Mouse (Mus musculus) thymus, postnatal 4 days (tissue): ENCODE results near the gene Epb41l5.
A peak's percentile ranks its signal among the peaks of the same experiment; 100 is the strongest.

Source experiments
- DNase-seq: peaks from one replicate; pipeline ENCODE4 v3.0.0; 2021

Gene Epb41l5

GRCm38 (mm10) chr1:119530941-119531340 lies 117.9 kb downstream of the Epb41l5 start:
- DNase-seq = no peak

- peak; percentile 97 for DNase-seq
Observed at GRCm38 (mm10) chr1:119525689-119526591, 122.9 kb downstream of the Epb41l5 start, which contains the start of gene Tmem185b. Gene Tmem185b (plus strand): TSS chr1:119526160.

GRCm38 (mm10) chr1:119525004-119525444 lies 123.8 kb downstream of the Epb41l5 start:
- no peak for DNase-seq

GRCm38 (mm10) chr1:119523826-119524225 lies 125.0 kb downstream of the Epb41l5 start:
- DNase-seq = no peak

GRCm38 (mm10) chr1:119523369-119523768 lies 125.4 kb downstream of the Epb41l5 start:
- no peak for DNase-seq

GRCm38 (mm10) chr1:119522726-119523125 lies 126.1 kb downstream of the Epb41l5 start:
- no peak for DNase-seq

GRCm38 (mm10) chr1:119521681-119522080 lies 127.1 kb downstream of the Epb41l5 start:
- DNase-seq = no peak

- no peak for DNase-seq
Observed at GRCm38 (mm10) chr1:119521029-119521428, 127.8 kb downstream of the Epb41l5 start.

GRCm38 (mm10) chr1:119519286-119519685 lies 129.5 kb downstream of the Epb41l5 start:
- DNase-seq = no peak

- DNase-seq = no peak
Observed at GRCm38 (mm10) chr1:119518786-119519185, 130.0 kb downstream of the Epb41l5 start.

- no peak for DNase-seq
Observed at GRCm38 (mm10) chr1:119518060-119518459, 130.7 kb downstream of the Epb41l5 start.

GRCm38 (mm10) chr1:119510857-119511256 lies 137.9 kb downstream of the Epb41l5 start:
- DNase-seq = no peak

- DNase-seq = no peak
Observed at GRCm38 (mm10) chr1:119510409-119510808, 138.4 kb downstream of the Epb41l5 start.

- DNase-seq = no peak
Observed at GRCm38 (mm10) chr1:119509474-119509873, 139.3 kb downstream of the Epb41l5 start.

GRCm38 (mm10) chr1:119508548-119508947 lies 140.3 kb downstream of the Epb41l5 start:
- no peak for DNase-seq

- no peak for DNase-seq
Observed at GRCm38 (mm10) chr1:119505951-119506350, 142.8 kb downstream of the Epb41l5 start.

- DNase-seq = peak; percentile 91
Observed at GRCm38 (mm10) chr1:119504260-119505062, 144.3 kb downstream of the Epb41l5 start, which contains the start of gene Ralb. Gene Ralb (minus strand): TSS chr1:119504794.

- no peak for DNase-seq
Observed at GRCm38 (mm10) chr1:119503808-119504207, 145.0 kb downstream of the Epb41l5 start.

- no peak for DNase-seq
Observed at GRCm38 (mm10) chr1:119503181-119503580, 145.6 kb downstream of the Epb41l5 start.

- DNase-seq = no peak
Observed at GRCm38 (mm10) chr1:119502729-119503128, 146.1 kb downstream of the Epb41l5 start.

- DNase-seq = no peak
Observed at GRCm38 (mm10) chr1:119501881-119502280, 146.9 kb downstream of the Epb41l5 start.

GRCm38 (mm10) chr1:119499456-119499855 lies 149.3 kb downstream of the Epb41l5 start:
- no peak for DNase-seq

GRCm38 (mm10) chr1:119498536-119499231 lies 150.1 kb downstream of the Epb41l5 start:
- DNase-seq = no peak
